Mouse (Mus musculus) megakaryocyte, embryonic 14.5 days (primary cell): ENCODE data around the gene Rab13. TPM values are rescaled to one million over a fixed set of nuclear protein-coding genes. Genes with fewer than 3 reads are reported as not detected.

Experiments used
- H3K27me3 ChIP-seq: replicated peaks from 2 replicates; pipeline ENCODE3; 2012; ENCODE audit warnings: inconsistent platforms
- H3K36me3 ChIP-seq: replicated peaks from 2 replicates; pipeline ENCODE3; 2012; ENCODE audit warnings: low read length, inconsistent platforms, mixed read lengths
- H3K4me1 ChIP-seq: 2 replicates; pipeline ENCODE4 v1.6.1; 2012; ENCODE audit warnings: inconsistent platforms
- H3K4me3 ChIP-seq: replicated peaks from 2 replicates; pipeline ENCODE3; 2012; ENCODE audit warnings: moderate library complexity, mild to moderate bottlenecking, inconsistent platforms
- H3K9me3 ChIP-seq: 2 replicates; pipeline ENCODE4 v1.6.1; 2012; ENCODE audit warnings: inconsistent platforms
- FLI1 ChIP-seq: IDR thresholded peaks from 2 replicates; pipeline ENCODE4 v1.6.1; 2012; ENCODE audit warnings: low read length, inconsistent platforms, mixed read lengths
- GATA1 ChIP-seq: IDR thresholded peaks from 3 replicates; pipeline ENCODE4 v1.6.1; 2012; ENCODE audit warnings: mixed read lengths, low read length, inconsistent platforms, borderline replicate concordance
- polyA plus RNA-seq: library from polyadenylated mRNA; stranded (reverse); fragments of >175 nt; gene quantifications from 2 replicates; pipeline ENCODE4 v1.2.3, GENCODE M21; 2012; ENCODE audit warnings: low replicate concordance; ENCODE audit not compliant: insufficient read depth

The Rab13 gene
- polyA plus RNA-seq, 1 experiment = 45.9 TPM

DNA sequence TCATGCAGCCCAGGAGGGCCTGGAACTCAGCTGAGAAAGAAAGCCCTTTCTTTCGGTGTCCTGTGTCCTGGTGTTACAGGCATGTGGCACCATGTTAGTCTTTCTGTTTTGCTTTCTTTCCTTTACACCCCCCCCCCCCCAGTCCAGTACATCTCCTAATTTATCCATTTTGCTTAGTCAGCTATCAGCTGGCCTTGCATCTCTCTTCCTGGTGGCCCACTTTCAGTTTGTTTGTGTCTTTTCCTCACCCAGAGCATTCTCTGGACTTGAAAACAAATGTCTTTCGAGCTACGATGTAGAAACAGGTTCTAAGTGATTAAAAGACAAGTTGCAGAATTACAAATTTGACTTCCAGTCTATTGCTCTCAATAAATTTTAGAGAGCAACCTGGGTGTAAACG, 9.0 kb downstream of the Rab13 start:
- Histone ChIP-seq H3K9me3 (no peaks in the 10 kb centered on the region), H3K4me3 (peak overlapping the region; percentile 67), H3K27me3 (no peaks in the 10 kb centered on the region), H3K36me3 (peaks cover 35% of the 10 kb centered on the region), H3K4me1 (peaks cover 50% of the 10 kb centered on the region)
- TF ChIP-seq GATA1 (no peak), FLI1 (no peak)

DNA sequence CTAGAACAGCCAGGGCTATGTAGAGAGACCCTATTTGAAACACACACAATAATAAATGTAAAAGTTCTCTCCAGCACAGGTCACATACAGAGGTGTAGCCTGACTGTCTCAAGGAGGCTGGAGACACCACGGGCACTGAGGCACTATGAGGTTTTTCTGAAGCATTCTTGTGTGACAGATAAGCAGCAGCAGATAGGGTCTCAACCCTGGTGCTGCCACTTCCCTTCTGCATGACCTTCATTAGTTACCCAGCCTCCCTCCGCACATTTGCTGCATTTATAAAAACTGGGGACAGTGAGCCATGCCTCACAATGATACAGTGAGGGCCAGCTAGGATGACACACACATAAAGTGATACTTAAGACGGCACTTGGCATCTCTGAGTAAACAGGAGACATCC, 9.4 kb downstream of the Rab13 start:
- peak overlapping the region; percentile 72 for H3K4me3 ChIP-seq
- H3K9me3 ChIP-seq = no peaks in the 10 kb centered on the region
- peaks cover 35% of the 10 kb centered on the region for H3K36me3 ChIP-seq
- TF ChIP-seq FLI1 = no peak
- no peak for TF ChIP-seq GATA1
- H3K27me3 ChIP-seq = no peaks in the 10 kb centered on the region
- H3K4me1 ChIP-seq = peaks cover 47% of the 10 kb centered on the region

- no peak for TF ChIP-seq FLI1
- TF ChIP-seq GATA1 = no peak
Observed at GRCm38 (mm10) chr3:90224331-90224730, 10.8 kb downstream of the Rab13 start.

GRCm38 (mm10) chr3:90231075-90231474, 17.6 kb downstream of the Rab13 start:
- TF ChIP-seq FLI1 (no peak), GATA1 (no peak)
- no peaks in the 10 kb centered on the region for H3K9me3 ChIP-seq
- peaks cover 26% of the 10 kb centered on the region for H3K36me3 ChIP-seq
- peaks cover 16% of the 10 kb centered on the region; the same call in 1 of the 2 replicates for H3K4me1 ChIP-seq
- H3K27me3 ChIP-seq = no peaks in the 10 kb centered on the region
- H3K4me3 ChIP-seq = peak overlapping the region; percentile 96

More at GRCm38 (mm10) chr3:90224331-90224730, 10.8 kb downstream of the Rab13 start:
- Histone ChIP-seq H3K4me3 (no peak overlapping the region), H3K27me3 (no peaks in the 10 kb centered on the region), H3K36me3 (peaks cover 35% of the 10 kb centered on the region), H3K4me1 (peaks cover 41% of the 10 kb centered on the region), H3K9me3 (no peaks in the 10 kb centered on the region)

DNA sequence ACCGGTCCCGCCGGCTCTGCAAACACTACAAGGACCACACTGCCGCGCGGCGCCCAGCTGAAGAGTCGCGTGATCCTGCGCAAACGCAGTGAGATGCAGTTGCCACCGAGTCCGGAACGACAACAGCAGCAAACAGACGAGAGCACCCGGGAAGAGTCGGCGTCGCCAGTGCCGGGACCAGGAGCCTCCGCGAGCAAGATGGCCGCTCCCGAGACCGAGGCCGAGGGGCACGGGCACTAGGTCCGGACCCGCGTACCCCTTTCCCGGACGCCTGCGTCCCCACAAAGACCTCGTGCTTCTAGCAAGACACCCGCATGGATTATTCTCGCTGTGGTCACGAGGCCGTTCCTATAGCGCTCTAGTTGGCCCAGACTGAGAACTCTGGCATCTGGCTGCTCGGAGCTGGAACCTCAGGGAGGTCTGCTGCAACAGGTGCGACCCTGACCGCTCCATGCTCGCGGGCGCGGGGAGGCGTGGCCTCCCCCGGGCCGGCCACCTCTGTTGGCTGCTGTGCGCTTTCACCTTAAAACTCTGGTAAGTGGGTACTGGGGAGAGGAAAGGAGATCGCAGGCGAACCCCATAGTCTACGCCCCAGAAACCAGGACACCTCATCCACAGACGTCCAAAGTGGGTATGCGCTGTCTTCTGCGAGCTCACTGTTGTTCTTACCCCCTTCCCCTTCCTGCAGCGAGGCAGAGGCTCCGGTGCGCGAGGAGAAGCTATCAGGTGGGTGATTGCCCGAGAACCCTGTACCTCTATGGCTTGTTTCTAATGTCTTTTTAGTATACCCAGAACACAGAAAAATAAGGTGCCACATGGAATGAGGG, 18.2 kb downstream of the Rab13 start, which contains the start of gene Jtb:
Gene Jtb (plus strand): TSS at position 91 of the 827 bp plus-strand sequence.
- H3K36me3 ChIP-seq = peaks cover 30% of the 10 kb centered on the region
- peak within 1 kb of the TSS; percentile 96 for H3K4me3 ChIP-seq
- no peaks in the 10 kb centered on the region for H3K27me3 ChIP-seq
- no peak for TF ChIP-seq FLI1
- no peak for TF ChIP-seq GATA1
- no peaks in the 10 kb centered on the region for H3K9me3 ChIP-seq
- peaks cover 16% of the 10 kb centered on the region; the same call in 1 of the 2 replicates for H3K4me1 ChIP-seq

GRCm38 (mm10) chr3:90241251-90241650, 27.8 kb downstream of the Rab13 start:
- peaks cover 3% of the 10 kb centered on the region for H3K27me3 ChIP-seq
- peaks cover 9% of the 10 kb centered on the region for H3K36me3 ChIP-seq
- H3K9me3 ChIP-seq = no peaks in the 10 kb centered on the region
- peaks cover 34% of the 10 kb centered on the region for H3K4me1 ChIP-seq
- TF ChIP-seq FLI1 (no peak), GATA1 (no peak)
- H3K4me3 ChIP-seq = no peak overlapping the region

GRCm38 (mm10) chr3:90241669-90242358, 28.3 kb downstream of the Rab13 start:
- H3K4me3 ChIP-seq = no peak overlapping the region
- H3K9me3 ChIP-seq = no peaks in the 10 kb centered on the region
- H3K36me3 ChIP-seq = peaks cover 5% of the 10 kb centered on the region
- peaks cover 39% of the 10 kb centered on the region for H3K4me1 ChIP-seq
- H3K27me3 ChIP-seq = peaks cover 3% of the 10 kb centered on the region
- TF ChIP-seq GATA1 = no peak
- TF ChIP-seq FLI1 = no peak

DNA sequence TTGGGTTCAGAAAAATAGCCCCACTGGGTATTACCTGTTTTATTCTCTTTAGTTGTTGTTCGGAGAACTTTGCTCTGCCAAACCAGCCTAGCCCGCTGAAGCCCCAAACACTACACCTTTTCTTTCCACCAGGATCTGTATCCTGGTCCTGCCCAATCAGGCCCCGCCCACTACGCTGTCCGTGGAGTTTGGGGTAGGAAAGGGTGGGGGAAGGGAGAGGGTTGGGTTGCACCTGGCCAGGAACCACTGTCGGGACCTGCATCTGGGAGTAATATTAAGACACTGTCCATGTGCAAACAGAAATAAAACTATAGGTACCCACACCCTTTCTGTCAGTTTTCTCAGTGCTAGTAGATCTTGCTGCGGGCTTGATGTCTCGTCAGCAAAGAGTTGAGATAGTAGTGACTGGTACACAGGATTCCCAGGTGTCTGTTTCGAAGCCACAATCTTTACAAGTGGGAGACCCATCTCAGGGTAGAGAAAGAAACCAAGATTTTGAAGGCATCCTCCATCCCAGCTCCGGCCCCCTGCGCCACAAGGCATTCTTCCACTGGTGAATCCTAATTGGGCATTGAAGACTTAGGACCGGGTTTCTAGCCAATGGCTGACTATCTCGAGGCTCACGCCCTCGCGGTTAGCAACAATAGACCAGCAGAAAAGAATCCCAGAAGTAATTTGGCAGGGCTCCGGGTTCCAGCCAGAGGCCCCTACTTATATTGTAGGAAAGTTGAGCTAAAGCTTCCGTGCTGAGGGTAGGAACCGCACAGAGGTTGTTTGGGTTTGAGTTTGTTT, 29.7 kb downstream of the Rab13 start, which contains the start of gene Creb3l4:
Gene Creb3l4 (minus strand): TSS at position 529 of the 792 bp plus-strand sequence.
- no peak for TF ChIP-seq GATA1
- no peak for TF ChIP-seq FLI1
- H3K4me3 ChIP-seq = no peak within 1 kb of the TSS
- H3K36me3 ChIP-seq = no peaks in the 10 kb centered on the region

GRCm38 (mm10) chr3:90245406-90245805, 31.9 kb downstream of the Rab13 start:
- peak overlapping the region; percentile 33 for H3K4me3 ChIP-seq
- peaks cover 56% of the 10 kb centered on the region for H3K4me1 ChIP-seq
- H3K36me3 ChIP-seq = peaks cover 11% of the 10 kb centered on the region
- no peaks in the 10 kb centered on the region for H3K9me3 ChIP-seq
- H3K27me3 ChIP-seq = no peaks in the 10 kb centered on the region
- no peak for TF ChIP-seq GATA1
- TF ChIP-seq FLI1 = no peak

More for the DNA sequence above, 29.7 kb downstream of the Rab13 start, which contains the start of gene Creb3l4:
- Histone ChIP-seq H3K9me3 (no peaks in the 10 kb centered on the region), H3K27me3 (peaks cover 3% of the 10 kb centered on the region), H3K4me1 (peaks cover 43% of the 10 kb centered on the region)

DNA sequence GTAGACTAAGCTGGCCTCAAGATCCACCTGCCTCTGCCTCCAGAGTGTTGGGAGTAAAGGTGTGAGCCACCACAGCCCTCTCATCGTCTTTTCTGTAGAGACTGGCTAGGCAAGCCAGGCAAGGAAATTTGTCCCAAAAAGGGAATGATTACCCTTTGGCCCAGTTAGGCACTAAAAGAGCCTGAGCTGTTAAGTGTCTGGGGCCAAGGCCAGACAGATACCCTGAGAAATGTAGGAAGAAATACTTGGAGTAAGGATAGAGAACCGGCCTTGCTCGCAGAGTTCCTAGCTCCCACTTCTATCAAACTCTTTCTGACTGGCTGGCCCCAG, 34.1 kb downstream of the Rab13 start:
- TF ChIP-seq FLI1 (no peak), GATA1 (no peak)
- peak overlapping the region; percentile 98 for H3K4me3 ChIP-seq
- no peaks in the 10 kb centered on the region for H3K27me3 ChIP-seq
- peaks cover 57% of the 10 kb centered on the region for H3K4me1 ChIP-seq
- peaks cover 26% of the 10 kb centered on the region for H3K36me3 ChIP-seq
- H3K9me3 ChIP-seq = no peaks in the 10 kb centered on the region
